Mouse (Mus musculus): Measurements from ENCODE around the gene Anxa5. TPM values are rescaled to one million over a fixed set of nuclear protein-coding genes. Genes with fewer than 3 reads are reported as not detected.

Gene Anxa5
- polyA plus RNA-seq, 1 experiment from 2014 or later = 129 TPM

- no peak overlapping the region for H3K4me3 ChIP-seq (ENCODE audit: low read depth, low read length)
- H3K9ac ChIP-seq (replicated peaks; ENCODE audit: low read length) = no peak overlapping the region
- no peaks in the 10 kb centered on the region for H3K36me3 ChIP-seq (replicated peaks; ENCODE audit: control insufficient read depth, insufficient read depth, low read depth, low read length)
- H3K4me2 ChIP-seq (ENCODE audit: low read depth, low read length) = no peak overlapping the region
- ATAC-seq (replicated peaks; ENCODE audit: insufficient number of reproducible peaks, low FRiP score, low TSS enrichment, low read depth) (no peak), DNase-seq (ENCODE audit: low spot score) (no peak)
- H3K9me3 ChIP-seq (replicated peaks; ENCODE audit: control insufficient read depth, low read length) = no peaks in the 10 kb centered on the region
- WGBS = 89% methylated on average over 2 of the region's 2 CpGs
- no peaks in the 10 kb centered on the region for H3K27me3 ChIP-seq (ENCODE audit: control insufficient read depth, insufficient read depth, low read length)
- no peaks in the 10 kb centered on the region for H3K4me1 ChIP-seq (ENCODE audit: control insufficient read depth, insufficient read depth, low read length)
- no peak overlapping the region for H3K27ac ChIP-seq (replicated peaks; ENCODE audit: low read depth, low read length)
These were observed 18.9 kb upstream of the Anxa5 start for GRCm38 (mm10) chr3:36494613-36495012.

GRCm38 (mm10) chr3:36493641-36494283, 18.1 kb upstream of the Anxa5 start:
- 74% methylated on average over 6 of the region's 6 CpGs for WGBS
- Histone ChIP-seq H3K4me2 (ENCODE audit: low read depth, low read length) (no peak overlapping the region), H3K9me3 (replicated peaks; ENCODE audit: control insufficient read depth, low read length) (no peaks in the 10 kb centered on the region), H3K4me1 (ENCODE audit: control insufficient read depth, insufficient read depth, low read length) (no peaks in the 10 kb centered on the region), H3K36me3 (replicated peaks; ENCODE audit: control insufficient read depth, insufficient read depth, low read depth, low read length) (no peaks in the 10 kb centered on the region), H3K27me3 (ENCODE audit: control insufficient read depth, insufficient read depth, low read length) (no peaks in the 10 kb centered on the region), H3K27ac (replicated peaks; ENCODE audit: low read depth, low read length) (no peak overlapping the region), H3K9ac (replicated peaks; ENCODE audit: low read length) (no peak overlapping the region), H3K4me3 (ENCODE audit: low read depth, low read length) (no peak overlapping the region)
- DNase-seq (ENCODE audit: low spot score) (no peak), ATAC-seq (replicated peaks; ENCODE audit: insufficient number of reproducible peaks, low FRiP score, low TSS enrichment, low read depth) (no peak)

GRCm38 (mm10) chr3:36492716-36493391, 17.2 kb upstream of the Anxa5 start:
- H3K27me3 ChIP-seq (ENCODE audit: control insufficient read depth, insufficient read depth, low read length) = no peaks in the 10 kb centered on the region
- H3K4me3 ChIP-seq (ENCODE audit: low read depth, low read length) = no peak overlapping the region
- ATAC-seq (replicated peaks; ENCODE audit: insufficient number of reproducible peaks, low FRiP score, low TSS enrichment, low read depth) = no peak
- H3K9ac ChIP-seq (replicated peaks; ENCODE audit: low read length) = no peak overlapping the region
- no peaks in the 10 kb centered on the region for H3K9me3 ChIP-seq (replicated peaks; ENCODE audit: control insufficient read depth, low read length)
- H3K4me1 ChIP-seq (ENCODE audit: control insufficient read depth, insufficient read depth, low read length) = no peaks in the 10 kb centered on the region
- H3K4me2 ChIP-seq (ENCODE audit: low read depth, low read length) = no peak overlapping the region
- no peak overlapping the region for H3K27ac ChIP-seq (replicated peaks; ENCODE audit: low read depth, low read length)
- H3K36me3 ChIP-seq (replicated peaks; ENCODE audit: control insufficient read depth, insufficient read depth, low read depth, low read length) = no peaks in the 10 kb centered on the region
- 80% methylated on average over 9 of the region's 9 CpGs for WGBS
- DNase-seq (ENCODE audit: low spot score) = no peak

GRCm38 (mm10) chr3:36491535-36491934, 15.8 kb upstream of the Anxa5 start:
- no peaks in the 10 kb centered on the region for H3K27me3 ChIP-seq (ENCODE audit: control insufficient read depth, insufficient read depth, low read length)
- no peak overlapping the region for H3K9ac ChIP-seq (replicated peaks; ENCODE audit: low read length)
- ATAC-seq (replicated peaks; ENCODE audit: insufficient number of reproducible peaks, low FRiP score, low TSS enrichment, low read depth) (no peak), DNase-seq (ENCODE audit: low spot score) (no peak)
- H3K36me3 ChIP-seq (replicated peaks; ENCODE audit: control insufficient read depth, insufficient read depth, low read depth, low read length) = no peaks in the 10 kb centered on the region
- H3K4me2 ChIP-seq (ENCODE audit: low read depth, low read length) = no peak overlapping the region
- H3K4me1 ChIP-seq (ENCODE audit: control insufficient read depth, insufficient read depth, low read length) = no peaks in the 10 kb centered on the region
- 90% methylated on average over 5 of the region's 5 CpGs for WGBS
- H3K27ac ChIP-seq (replicated peaks; ENCODE audit: low read depth, low read length) = no peak overlapping the region
- no peaks in the 10 kb centered on the region for H3K9me3 ChIP-seq (replicated peaks; ENCODE audit: control insufficient read depth, low read length)
- H3K4me3 ChIP-seq (ENCODE audit: low read depth, low read length) = no peak overlapping the region

GRCm38 (mm10) chr3:36489590-36489910, 13.9 kb upstream of the Anxa5 start:
- no peaks in the 10 kb centered on the region for H3K9me3 ChIP-seq (replicated peaks; ENCODE audit: control insufficient read depth, low read length)
- no peak overlapping the region for H3K4me3 ChIP-seq (ENCODE audit: low read depth, low read length)
- H3K36me3 ChIP-seq (replicated peaks; ENCODE audit: control insufficient read depth, insufficient read depth, low read depth, low read length) = no peaks in the 10 kb centered on the region
- no peak for ATAC-seq (replicated peaks; ENCODE audit: insufficient number of reproducible peaks, low FRiP score, low TSS enrichment, low read depth)
- no peaks in the 10 kb centered on the region for H3K4me1 ChIP-seq (ENCODE audit: control insufficient read depth, insufficient read depth, low read length)
- no peak overlapping the region for H3K27ac ChIP-seq (replicated peaks; ENCODE audit: low read depth, low read length)
- no peak overlapping the region for H3K4me2 ChIP-seq (ENCODE audit: low read depth, low read length)
- WGBS = 100% methylated on average over 1 of the region's 1 CpGs
- no peaks in the 10 kb centered on the region for H3K27me3 ChIP-seq (ENCODE audit: control insufficient read depth, insufficient read depth, low read length)
- no peak overlapping the region for H3K9ac ChIP-seq (replicated peaks; ENCODE audit: low read length)
- no peak for DNase-seq (ENCODE audit: low spot score)

- Histone ChIP-seq H3K27ac (replicated peaks; ENCODE audit: low read depth, low read length) (no peak overlapping the region), H3K9me3 (replicated peaks; ENCODE audit: control insufficient read depth, low read length) (no peaks in the 10 kb centered on the region), H3K27me3 (ENCODE audit: control insufficient read depth, insufficient read depth, low read length) (no peaks in the 10 kb centered on the region), H3K36me3 (replicated peaks; ENCODE audit: control insufficient read depth, insufficient read depth, low read depth, low read length) (no peaks in the 10 kb centered on the region), H3K9ac (replicated peaks; ENCODE audit: low read length) (no peak overlapping the region), H3K4me2 (ENCODE audit: low read depth, low read length) (no peak overlapping the region), H3K4me3 (ENCODE audit: low read depth, low read length) (no peak overlapping the region), H3K4me1 (ENCODE audit: control insufficient read depth, insufficient read depth, low read length) (no peaks in the 10 kb centered on the region)
- ATAC-seq (replicated peaks; ENCODE audit: insufficient number of reproducible peaks, low FRiP score, low TSS enrichment, low read depth) (no peak), DNase-seq (ENCODE audit: low spot score) (no peak)
- 89% methylated on average over 6 of the region's 6 CpGs for WGBS
These were observed 13.3 kb upstream of the Anxa5 start for GRCm38 (mm10) chr3:36488899-36489589.

GRCm38 (mm10) chr3:36488367-36488766, 12.7 kb upstream of the Anxa5 start:
- DNase-seq (ENCODE audit: low spot score) = no peak
- H3K4me1 ChIP-seq (ENCODE audit: control insufficient read depth, insufficient read depth, low read length) = no peaks in the 10 kb centered on the region
- H3K9me3 ChIP-seq (replicated peaks; ENCODE audit: control insufficient read depth, low read length) = no peaks in the 10 kb centered on the region
- no peak overlapping the region for H3K4me3 ChIP-seq (ENCODE audit: low read depth, low read length)
- H3K36me3 ChIP-seq (replicated peaks; ENCODE audit: control insufficient read depth, insufficient read depth, low read depth, low read length) = no peaks in the 10 kb centered on the region
- no peak overlapping the region for H3K9ac ChIP-seq (replicated peaks; ENCODE audit: low read length)
- no peak overlapping the region for H3K4me2 ChIP-seq (ENCODE audit: low read depth, low read length)
- WGBS = 86% methylated on average over 1 of the region's 1 CpGs
- no peaks in the 10 kb centered on the region for H3K27me3 ChIP-seq (ENCODE audit: control insufficient read depth, insufficient read depth, low read length)
- no peak for ATAC-seq (replicated peaks; ENCODE audit: insufficient number of reproducible peaks, low FRiP score, low TSS enrichment, low read depth)
- no peak overlapping the region for H3K27ac ChIP-seq (replicated peaks; ENCODE audit: low read depth, low read length)

- Histone ChIP-seq H3K36me3 (replicated peaks; ENCODE audit: control insufficient read depth, insufficient read depth, low read depth, low read length) (no peaks in the 10 kb centered on the region), H3K27ac (replicated peaks; ENCODE audit: low read depth, low read length) (no peak overlapping the region), H3K4me1 (ENCODE audit: control insufficient read depth, insufficient read depth, low read length) (peaks cover under 1% of the 10 kb centered on the region; the same call in 1 of the 2 replicates), H3K9ac (replicated peaks; ENCODE audit: low read length) (no peak overlapping the region), H3K4me3 (ENCODE audit: low read depth, low read length) (no peak overlapping the region), H3K9me3 (replicated peaks; ENCODE audit: control insufficient read depth, low read length) (no peaks in the 10 kb centered on the region), H3K27me3 (ENCODE audit: control insufficient read depth, insufficient read depth, low read length) (no peaks in the 10 kb centered on the region), H3K4me2 (ENCODE audit: low read depth, low read length) (no peak overlapping the region)
- ATAC-seq (replicated peaks; ENCODE audit: insufficient number of reproducible peaks, low FRiP score, low TSS enrichment, low read depth) = no peak
- 88% methylated on average over 6 of the region's 6 CpGs for WGBS
- DNase-seq (ENCODE audit: low spot score) = no peak
These were observed 11.2 kb upstream of the Anxa5 start for GRCm38 (mm10) chr3:36486881-36487280.

All from embryonic facial prominence, embryonic 11.5 days (tissue).